ENCODE assay signal across 7 mouse cellular contexts in the genomic region with DNA sequence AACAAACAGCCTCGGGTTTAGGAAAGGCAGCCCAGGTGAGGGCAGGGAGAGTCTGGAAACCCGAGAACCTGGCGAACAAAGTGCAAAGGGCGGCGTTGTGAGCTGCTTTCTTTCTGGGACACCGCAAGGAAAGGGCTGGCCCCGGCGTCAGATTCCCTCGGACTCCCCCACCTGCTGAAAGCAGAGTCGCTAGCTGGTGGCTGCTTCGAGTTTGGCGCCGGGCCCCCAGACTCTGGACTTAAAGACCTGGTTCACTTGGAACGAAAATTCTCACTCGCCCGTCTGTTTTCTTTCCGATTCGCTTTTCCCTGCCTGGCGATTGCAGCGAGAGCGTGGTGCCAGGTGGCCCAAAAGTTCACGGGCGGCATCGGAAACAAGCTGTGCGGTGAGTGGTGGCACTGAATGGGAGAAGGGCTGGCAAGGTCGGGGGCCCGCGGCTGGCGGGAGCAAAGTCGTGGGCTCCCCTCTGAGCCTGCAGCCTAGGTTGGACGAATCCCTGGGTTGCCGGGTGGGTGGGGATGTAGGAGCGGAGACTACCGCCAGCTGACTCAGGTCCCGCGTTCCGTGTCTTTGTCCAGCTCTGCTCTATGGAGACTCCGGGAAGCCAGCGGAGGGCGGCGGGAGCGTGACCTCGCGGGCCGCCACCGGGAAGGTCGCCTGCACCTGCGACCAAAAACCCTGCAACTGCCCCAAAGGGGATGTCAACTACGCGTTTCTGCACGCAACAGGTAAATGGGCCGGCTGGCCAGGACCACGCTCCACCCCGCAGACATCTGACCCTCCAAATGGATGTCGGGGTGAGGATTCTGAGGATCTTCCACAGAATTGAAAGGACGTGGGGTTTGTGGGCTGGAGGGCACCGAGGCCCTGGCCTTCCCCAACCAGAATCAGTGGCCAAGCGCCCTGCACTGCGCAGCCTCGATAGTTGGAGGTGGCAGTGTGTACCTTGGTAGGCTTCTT. TPM values are rescaled to one million over a fixed set of nuclear protein-coding genes. Genes with fewer than 3 reads are reported as not detected.
DNase-seq lines count a peak whose midpoint lies in the region; ATAC-seq and TF ChIP-seq lines count a peak whose summit lies in the region.

No protein-coding gene starts in this region.

- peak overlapping the region; percentile 94 for H3K27ac ChIP-seq in forebrain, postnatal 0 days (ENCODE audit: low read depth, low read length)
- H3K27ac ChIP-seq in limb, embryonic 12.5 days, result no peak overlapping the region
- H3K27ac ChIP-seq in stomach, embryonic 15.5 days, result no peak overlapping the region

- peak overlapping the region; percentile 73 for H3K4me2 ChIP-seq in forebrain, postnatal 0 days (ENCODE audit: low read depth)
- H3K4me2 ChIP-seq in limb, embryonic 12.5 days, result peak overlapping the region; percentile 66
- H3K4me2 ChIP-seq in stomach, embryonic 15.5 days, result peak overlapping the region; percentile 66

- WGBS in forebrain, postnatal 0 days, result 2% methylated on average over 60 of the region's 60 CpGs
- WGBS in limb, embryonic 12.5 days, result under 1% methylated on average over 60 of the region's 60 CpGs
- 2% methylated on average over 60 of the region's 60 CpGs for WGBS in stomach, embryonic 15.5 days

- ATAC-seq in forebrain, postnatal 0 days, result no peak
- no peak for ATAC-seq in limb, embryonic 12.5 days (ENCODE audit: insufficient number of reproducible peaks, insufficient read depth, low FRiP score, low TSS enrichment, low read depth)
- ATAC-seq in stomach, embryonic 15.5 days (ENCODE audit: insufficient read depth, low FRiP score, low read depth), result 0 out of 2 replicates have a peak, but pooled peaks have one; percentile 35
- no peak for ATAC-seq in CD4-positive, CD25-positive, alpha-beta regulatory T cell, adult 4 months

- H3K4me1 ChIP-seq in forebrain, postnatal 0 days (ENCODE audit: insufficient read depth), result no peaks in the 10 kb centered on the region; the same call in 1 of the 2 replicates
- peaks cover 20% of the 10 kb centered on the region; the same call in 1 of the 2 replicates for H3K4me1 ChIP-seq in limb, embryonic 12.5 days (replicated peaks)
- H3K4me1 ChIP-seq in stomach, embryonic 15.5 days, result peaks cover 15% of the 10 kb centered on the region

- H3K4me3 ChIP-seq in forebrain, postnatal 0 days (ENCODE audit: low read depth, low read length), result peak overlapping the region; percentile 50
- H3K4me3 ChIP-seq in limb, embryonic 12.5 days (replicated peaks), result peak overlapping the region; percentile 40
- peak overlapping the region; percentile 37 for H3K4me3 ChIP-seq in stomach, embryonic 15.5 days (replicated peaks)

- H3K9me3 ChIP-seq in forebrain, postnatal 0 days (ENCODE audit: low read length), result no peaks in the 10 kb centered on the region
- H3K9me3 ChIP-seq in limb, embryonic 12.5 days, result no peaks in the 10 kb centered on the region
- H3K9me3 ChIP-seq in stomach, embryonic 15.5 days, result no peaks in the 10 kb centered on the region

- DNase-seq in right cerebral cortex, postnatal 4 days, result peak; percentile 36
- DNase-seq in right cerebral cortex, adult 18-20 months, result no peak
- DNase-seq in forebrain, postnatal 0 days, result peak; percentile 55
- no peak for DNase-seq in layer of hippocampus, adult 8-10 months (ENCODE audit: low spot score in 2 of 2)

- TF ChIP-seq CTCF in forebrain, postnatal 0 days (IDR thresholded peaks at IDR 0.05; ENCODE audit: low read depth), result no peak

- H3K27me3 ChIP-seq in forebrain, postnatal 0 days (ENCODE audit: insufficient read depth, low read length), result peaks cover 7% of the 10 kb centered on the region; the same call in 1 of the 2 replicates
- peaks cover 90% of the 10 kb centered on the region for H3K27me3 ChIP-seq in limb, embryonic 12.5 days
- peaks cover 75% of the 10 kb centered on the region for H3K27me3 ChIP-seq in stomach, embryonic 15.5 days (replicated peaks)

- H3K9ac ChIP-seq in forebrain, postnatal 0 days, result peak overlapping the region; percentile 69
- no peak overlapping the region; the same call in 1 of the 2 replicates for H3K9ac ChIP-seq in limb, embryonic 12.5 days (replicated peaks)
- no peak overlapping the region for H3K9ac ChIP-seq in stomach, embryonic 15.5 days

- no peaks in the 10 kb centered on the region for H3K36me3 ChIP-seq in forebrain, postnatal 0 days (ENCODE audit: insufficient read depth)
- no peaks in the 10 kb centered on the region for H3K36me3 ChIP-seq in limb, embryonic 12.5 days
- no peaks in the 10 kb centered on the region for H3K36me3 ChIP-seq in stomach, embryonic 15.5 days

RNA-seq across cellular contexts. Expression of gene Gad2, which starts 1.4 kb away (rescaled TPM):
- 41.6 and 50.7 TPM in 2 replicates for total RNA-seq in forebrain, postnatal 0 days (2014; rRNA removed)
- polyA plus RNA-seq in forebrain, postnatal 0 days (2015; fragmentation: Nextera tagmentation; extraction: Ambion mirVana), result 34.6 and 50.5 TPM in 2 replicates
- polyA plus RNA-seq in limb, embryonic 12.5 days (2016; fragmentation: Nextera tagmentation; extraction: Ambion mirVana), result 0.04 and 0.29 TPM in 2 replicates
- 0.17 and 0.18 TPM in 2 replicates for polyA plus RNA-seq in stomach, embryonic 15.5 days (2015; fragmentation: Nextera tagmentation; extraction: Ambion mirVana)
- polyA plus RNA-seq in CD4-positive, CD25-positive, alpha-beta regulatory T cell, adult 4 months (2017; shearing (Covaris generic)), result not detected
- total RNA-seq in layer of hippocampus, adult 8-10 months (2022), result 10 to 100 TPM; 71.6 to 92.9 (median 83.0) TPM

Comparison
In these comparisons a context has a peak if more than half of its experiments do, and no peak if none do; other contexts are left out.
1. DNase-seq: peak in right cerebral cortex, postnatal 4 days (single experiment) and forebrain, postnatal 0 days (single experiment); none in right cerebral cortex, adult 18-20 months (single experiment) and layer of hippocampus, adult 8-10 months (0 of 2).
2. RNA of gene Gad2, which starts 1.4 kb away (polyA plus RNA-seq): 34.6 to 50.5 TPM in forebrain, postnatal 0 days; 0.17 to 0.18 TPM in stomach, embryonic 15.5 days, 0.04 to 0.29 TPM in limb, embryonic 12.5 days and not detected in CD4-positive, CD25-positive, alpha-beta regulatory T cell, adult 4 months; every median in the first group is over 10 times any median in the second.
3. Peak in every context shown above with its lines, with median percentiles within 50 percentile points of each other: H3K4me2 ChIP-seq and H3K4me3 ChIP-seq.